Mouse (Mus musculus) kidney, postnatal 0 days (tissue): Measurements from ENCODE around the gene Ccdc163. TPM values are rescaled to one million over a fixed set of nuclear protein-coding genes. Genes with fewer than 3 reads are reported as not detected.

Experiments
- ATAC-seq: fragments of 200-750 bp; cut with Nextera tagmentation; replicated peaks from 2 replicates; pipeline ENCODE4 v1.8.0; 2017; ENCODE audit warnings: low read depth, moderate number of reproducible peaks, moderate TSS enrichment, moderate library complexity; ENCODE audit not compliant: low FRiP score
- DNase-seq: peaks from one replicate; pipeline ENCODE4 v3.0.0-alpha.2; 2016; ENCODE audit warnings: low spot score
- H3K27ac ChIP-seq: fragments of 300-500 bp; sonication (generic); 2 replicates; pipeline ENCODE4 v1.5.1; 2014; ENCODE audit warnings: mild to moderate bottlenecking
- H3K27me3 ChIP-seq: fragments of 300-500 bp; sonication (generic); 2 replicates; pipeline ENCODE4 v1.6.1; 2014; ENCODE audit warnings: low read length, mixed read lengths; ENCODE audit not compliant: insufficient read depth
- H3K36me3 ChIP-seq: fragments of 300-500 bp; sonication (generic); 2 replicates; pipeline ENCODE4 v1.6.1; 2014; ENCODE audit warnings: low read length, mixed read lengths; ENCODE audit not compliant: insufficient read depth
- H3K4me1 ChIP-seq: fragments of 300-500 bp; sonication (generic); replicated peaks from 2 replicates; pipeline ENCODE4 v1.6.1; 2014; ENCODE audit warnings: antibody characterized with exemption, low read length, mixed read lengths; ENCODE audit not compliant: insufficient read depth
- H3K4me2 ChIP-seq: fragments of 300-500 bp; sonication (generic); 2 replicates; pipeline ENCODE4 v1.6.1; 2014; ENCODE audit warnings: mild to moderate bottlenecking, low read length, moderate library complexity, mixed read lengths
- H3K4me3 ChIP-seq: fragments of 300-500 bp; sonication (generic); replicated peaks from 2 replicates; pipeline ENCODE4 v1.5.1; 2014; ENCODE audit warnings: low read depth, low read length
- H3K9ac ChIP-seq: fragments of 300-500 bp; sonication (generic); 2 replicates; pipeline ENCODE4 v1.6.1; 2014; ENCODE audit warnings: low read depth, low read length
- H3K9me3 ChIP-seq: fragments of 300-500 bp; sonication (generic); replicated peaks from 2 replicates; pipeline ENCODE4 v1.6.1; 2016; ENCODE audit warnings: low read length, inconsistent platforms, mixed read lengths
- CTCF ChIP-seq: IDR thresholded peaks from 2 replicates; pipeline ENCODE4 v1.5.1; 2016; ENCODE audit warnings: antibody characterized with exemption, low read depth, mild to moderate bottlenecking, moderate library complexity
- WGBS: fragments of 180-500 bp; shearing (Covaris S2); extraction: QIAGEN DNeasy Blood & Tissue Kit; methylation state at CpG from one replicate; pipeline ENCODE4 v1.1.7; 2014; 5-methylcytosine and 5-hydroxymethylcytosine counted together
- polyA plus RNA-seq: library from polyadenylated mRNA; unstranded; fragments of >200 nt; fragmentation: Nextera tagmentation; extraction: Ambion mirVana; gene quantifications from 2 replicates; pipeline ENCODE4 v1.2.1, GENCODE M21; 2015

The Ccdc163 gene
- polyA plus RNA-seq, 1 experiment from 2014 or later: 25.8 TPM

GRCm38 (mm10) chr4:116780541-116780940 is 72.2 kb downstream of the Ccdc163 start:
- no peaks in the 10 kb centered on the region for H3K9me3 ChIP-seq
- H3K27me3 ChIP-seq: no peaks in the 10 kb centered on the region
- no peaks in the 10 kb centered on the region for H3K36me3 ChIP-seq
- TF ChIP-seq CTCF: no peak
- no peaks in the 10 kb centered on the region for H3K4me1 ChIP-seq
- H3K27ac ChIP-seq: no peak overlapping the region
- no peak for DNase-seq
- H3K4me3 ChIP-seq: no peak overlapping the region
- 67% methylated on average over 2 of the region's 2 CpGs for WGBS
- ATAC-seq: no peak
- H3K4me2 ChIP-seq: no peak overlapping the region
- H3K9ac ChIP-seq: no peak overlapping the region

GRCm38 (mm10) chr4:116781366-116781765 is 73.1 kb downstream of the Ccdc163 start:
- 27% methylated on average over 2 of the region's 2 CpGs for WGBS
- Histone ChIP-seq H3K4me2 (no peak overlapping the region), H3K4me3 (no peak overlapping the region), H3K4me1 (no peaks in the 10 kb centered on the region), H3K9me3 (no peaks in the 10 kb centered on the region), H3K36me3 (no peaks in the 10 kb centered on the region), H3K9ac (no peak overlapping the region), H3K27ac (no peak overlapping the region), H3K27me3 (no peaks in the 10 kb centered on the region)
- no peak for ATAC-seq
- no peak for TF ChIP-seq CTCF
- DNase-seq: no peak

- Histone ChIP-seq H3K27me3 (no peaks in the 10 kb centered on the region), H3K27ac (no peak overlapping the region), H3K4me1 (no peaks in the 10 kb centered on the region), H3K36me3 (no peaks in the 10 kb centered on the region), H3K9ac (no peak overlapping the region), H3K9me3 (no peaks in the 10 kb centered on the region), H3K4me3 (no peak overlapping the region), H3K4me2 (no peak overlapping the region)
- ATAC-seq (no peak), DNase-seq (no peak)
- 28% methylated on average over 8 of the region's 8 CpGs for WGBS
- TF ChIP-seq CTCF: no peak
Observed at GRCm38 (mm10) chr4:116782171-116782570, 73.9 kb downstream of the Ccdc163 start.

- Histone ChIP-seq H3K9me3 (no peaks in the 10 kb centered on the region), H3K27ac (no peak overlapping the region), H3K4me2 (no peak overlapping the region), H3K9ac (no peak overlapping the region), H3K4me1 (no peaks in the 10 kb centered on the region), H3K27me3 (no peaks in the 10 kb centered on the region), H3K36me3 (no peaks in the 10 kb centered on the region), H3K4me3 (no peak overlapping the region)
- DNase-seq (no peak), ATAC-seq (no peak)
- WGBS: 93% methylated on average over 1 of the region's 1 CpGs
- TF ChIP-seq CTCF: peak; percentile 39
Observed at GRCm38 (mm10) chr4:116786587-116786986, 78.3 kb downstream of the Ccdc163 start.

- peak; percentile 16 for DNase-seq
- H3K9me3 ChIP-seq: no peaks in the 10 kb centered on the region
- H3K4me2 ChIP-seq: no peak overlapping the region
- no peak for ATAC-seq
- 45% methylated on average over 7 of the region's 7 CpGs for WGBS
- no peaks in the 10 kb centered on the region for H3K27me3 ChIP-seq
- TF ChIP-seq CTCF: peak; percentile 36; the same call in 1 of the 2 replicates
- no peak overlapping the region for H3K4me3 ChIP-seq
- H3K36me3 ChIP-seq: no peaks in the 10 kb centered on the region
- H3K27ac ChIP-seq: no peak overlapping the region
- H3K4me1 ChIP-seq: no peaks in the 10 kb centered on the region
- H3K9ac ChIP-seq: no peak overlapping the region
Observed at GRCm38 (mm10) chr4:116787985-116788760, 79.9 kb downstream of the Ccdc163 start.

GRCm38 (mm10) chr4:116788956-116789355 is 80.6 kb downstream of the Ccdc163 start:
- Histone ChIP-seq H3K4me3 (no peak overlapping the region), H3K9ac (no peak overlapping the region), H3K36me3 (no peaks in the 10 kb centered on the region), H3K4me2 (no peak overlapping the region), H3K9me3 (no peaks in the 10 kb centered on the region), H3K4me1 (no peaks in the 10 kb centered on the region), H3K27me3 (no peaks in the 10 kb centered on the region), H3K27ac (no peak overlapping the region)
- 6% methylated on average over 3 of the region's 3 CpGs for WGBS
- ATAC-seq (no peak), DNase-seq (peak; percentile 93)
- peak; percentile 93 for TF ChIP-seq CTCF
